Mouse (Mus musculus) MEL (cell line): ENCODE measurements around the gene Acaa1a.

Experiments
- BHLHE40 ChIP-seq: IDR thresholded peaks from 2 replicates; pipeline ENCODE4 v1.6.1; 2012; ENCODE audit warnings: low read depth, mild to moderate bottlenecking, inconsistent platforms, low read length, improper control_type of control experiment, borderline replicate concordance
- CTCF ChIP-seq, 3 experiments: IDR thresholded peaks in 2 of 3; conservative IDR thresholded peaks in 1 of 3; 2 replicates each; pipeline ENCODE4 v1.5.1; 2011 to 2012; ENCODE audit warnings: low read length in 3 of 3, low read depth in 2 of 3, mild to moderate bottlenecking in 2 of 3, improper control_type of control experiment in 1 of 3, inconsistent platforms in 1 of 3, mixed read lengths in 1 of 3, moderate library complexity in 1 of 3; ENCODE audit not compliant: control insufficient read depth in 1 of 3, insufficient read depth in 1 of 3, poor library complexity in 1 of 3, severe bottlenecking in 1 of 3
- E2F4 ChIP-seq: IDR thresholded peaks from 2 replicates; pipeline ENCODE4 v1.6.1; 2011; ENCODE audit warnings: low read depth, low read length, improper control_type of control experiment, borderline replicate concordance
- ELF1 ChIP-seq: IDR thresholded peaks from 2 replicates; pipeline ENCODE4 v1.6.1; 2014; ENCODE audit warnings: low read depth, mild to moderate bottlenecking, inconsistent platforms, low read length, improper control_type of control experiment, moderate library complexity
- EP300 ChIP-seq, 2 experiments: IDR thresholded peaks; 2 replicates each; pipeline ENCODE4 v1.6.1; 2011; ENCODE audit warnings: improper control_type of control experiment in 2 of 2, low read length in 2 of 2, low read depth in 1 of 2, mild to moderate bottlenecking in 1 of 2
- GATA1 ChIP-seq: IDR thresholded peaks from 2 replicates; pipeline ENCODE4 v1.6.1; 2011; ENCODE audit warnings: low read depth, low read length, improper control_type of control experiment
- HCFC1 ChIP-seq: IDR thresholded peaks from 2 replicates; pipeline ENCODE4 v1.6.1; 2012; ENCODE audit warnings: low read depth, mild to moderate bottlenecking, inconsistent platforms, low read length, improper control_type of control experiment, moderate library complexity
- MYC ChIP-seq: IDR thresholded peaks from 2 replicates; pipeline ENCODE4 v1.6.1; 2011; ENCODE audit warnings: low read depth, mild to moderate bottlenecking, low read length, improper control_type of control experiment, moderate library complexity
- NELFE ChIP-seq: IDR thresholded peaks from 2 replicates; pipeline ENCODE4 v1.6.1; 2011; ENCODE audit warnings: low read depth, low read length, improper control_type of control experiment
- NRF1 ChIP-seq: IDR thresholded peaks from 2 replicates; pipeline ENCODE4 v1.6.1; 2014; ENCODE audit warnings: low read depth, mild to moderate bottlenecking, inconsistent platforms, low read length, improper control_type of control experiment, moderate library complexity; ENCODE audit not compliant: poor library complexity, insufficient read depth, severe bottlenecking
- POLR2A ChIP-seq, 2 experiments: IDR thresholded peaks; 2 replicates each; pipeline ENCODE4 v1.6.1; 2011 to 2012; ENCODE audit warnings: low read length in 2 of 2, mild to moderate bottlenecking in 2 of 2, control low read depth in 1 of 2, improper control_type of control experiment in 1 of 2, low read depth in 1 of 2, moderate library complexity in 1 of 2; ENCODE audit not compliant: control insufficient read depth in 1 of 2, insufficient read depth in 1 of 2, poor library complexity in 1 of 2
- SMC3 ChIP-seq: IDR thresholded peaks from 2 replicates; pipeline ENCODE4 v1.6.1; 2011; ENCODE audit warnings: low read depth, low read length, improper control_type of control experiment
- TAL1 ChIP-seq: IDR thresholded peaks from 2 replicates; pipeline ENCODE4 v1.6.1; 2012; ENCODE audit warnings: mild to moderate bottlenecking, inconsistent platforms, low read length, moderate library complexity, mixed read lengths
- ZKSCAN1 ChIP-seq: IDR thresholded peaks from 2 replicates; pipeline ENCODE4 v1.6.1; 2012; ENCODE audit warnings: low read depth, mild to moderate bottlenecking, inconsistent platforms, low read length, improper control_type of control experiment, moderate library complexity

DNA sequence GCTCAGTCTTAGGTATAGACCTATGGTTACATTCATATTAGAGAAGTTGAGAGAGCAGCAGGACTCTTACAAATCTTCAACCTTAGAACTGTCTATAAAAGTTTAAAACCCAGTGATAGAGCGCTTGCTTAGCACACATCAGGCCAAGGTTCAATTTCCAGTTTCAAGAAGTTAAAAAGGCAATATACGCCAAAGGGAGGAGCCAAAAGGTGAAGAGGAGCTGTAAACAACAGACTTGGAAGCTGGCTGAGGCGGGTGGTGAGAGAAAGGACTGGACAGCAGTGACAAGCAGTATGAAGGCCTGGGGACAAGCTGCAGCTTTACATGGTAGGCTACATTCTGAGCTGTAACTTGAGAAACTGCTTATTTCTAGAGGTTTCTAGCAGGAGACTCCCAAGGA is 40.9 kb upstream of the Acaa1a start:
- TF ChIP-seq EP300 (IDR thresholded peaks at IDR 0.05; ENCODE audit: low read depth in 1 of 2, low read length in 2 of 2): no peak
- no peak for TF ChIP-seq GATA1
- no peak for TF ChIP-seq ELF1
- no peak for TF ChIP-seq NELFE
- TF ChIP-seq NRF1: no peak
- TF ChIP-seq BHLHE40: no peak
- TF ChIP-seq SMC3: no peak
- no peak for TF ChIP-seq POLR2A (IDR thresholded peaks at IDR 0.05; ENCODE audit: control insufficient read depth in 1 of 2, insufficient read depth in 1 of 2, low read depth in 1 of 2, low read length in 2 of 2, poor library complexity in 1 of 2)
- TF ChIP-seq CTCF (IDR thresholded peaks at IDR 0.05 in 2 of 3, conservative IDR thresholded peaks at IDR 0.05 in 1 of 3; ENCODE audit: control insufficient read depth in 1 of 3, insufficient read depth in 1 of 3, low read depth in 2 of 3, low read length in 3 of 3, poor library complexity in 1 of 3, severe bottlenecking in 1 of 3): no peak
- TF ChIP-seq HCFC1: no peak
- no peak for TF ChIP-seq TAL1
- no peak for TF ChIP-seq MYC
- no peak for TF ChIP-seq ZKSCAN1
- no peak for TF ChIP-seq E2F4
